Mouse (Mus musculus): Measurements from ENCODE around the gene Ryr1. TPM values are rescaled to one million over a fixed set of nuclear protein-coding genes. Genes with fewer than 3 reads are reported as not detected.

The Ryr1 gene
- polyA plus RNA-seq, 1 experiment from 2014 or later: 2.8 TPM

DNA sequence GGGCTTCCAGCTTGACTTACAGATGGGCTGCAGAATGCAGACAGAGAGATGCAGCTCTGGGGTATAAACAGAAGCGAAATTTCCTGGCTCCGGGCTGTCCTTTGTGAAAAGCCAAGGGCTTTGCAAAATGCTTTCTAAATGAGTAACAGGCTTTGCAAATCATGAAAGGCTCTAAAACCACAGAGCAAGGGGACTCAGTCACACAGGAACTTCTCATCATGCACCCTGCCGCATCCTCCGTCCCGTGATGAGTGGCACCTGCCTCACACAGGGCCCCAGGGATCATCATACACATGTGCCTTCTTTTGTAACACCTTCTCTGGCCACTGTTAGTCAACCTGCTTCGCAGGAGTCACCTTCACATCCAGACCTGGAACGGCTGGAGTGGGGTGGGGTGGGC, 99.4 kb downstream of the Ryr1 start:
- no peaks in the 10 kb centered on the region for H3K9me3 ChIP-seq
- 88% methylated on average over 7 of the region's 7 CpGs for WGBS
- H3K9ac ChIP-seq (replicated peaks): no peak overlapping the region
- H3K36me3 ChIP-seq: no peaks in the 10 kb centered on the region
- H3K4me3 ChIP-seq: no peak overlapping the region
- peaks cover 9% of the 10 kb centered on the region for H3K27me3 ChIP-seq
- H3K27ac ChIP-seq (replicated peaks): no peak overlapping the region
- no peaks in the 10 kb centered on the region for H3K4me1 ChIP-seq
- no peak overlapping the region for H3K4me2 ChIP-seq (replicated peaks)
- ATAC-seq (ENCODE audit: low FRiP score, low read depth): no peak

DNA sequence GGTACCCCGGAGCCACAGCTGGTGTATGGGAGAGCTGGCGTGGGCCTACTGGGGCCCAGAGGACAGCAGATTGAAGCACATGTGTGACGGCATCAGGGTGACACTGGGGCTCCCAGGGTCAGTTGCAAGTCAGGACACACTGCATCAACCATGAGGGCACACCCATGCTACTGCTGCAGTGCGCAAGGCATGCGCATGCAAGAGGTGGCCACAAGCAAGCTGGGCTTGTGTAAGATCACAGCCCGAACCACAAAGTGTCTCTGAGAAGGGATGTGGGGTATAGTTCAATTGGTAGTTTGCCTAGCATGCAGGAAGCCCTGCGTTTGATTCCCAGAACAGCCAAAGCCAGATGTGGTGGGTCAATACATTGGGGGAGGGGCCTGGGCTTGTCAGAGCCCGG, 101.5 kb downstream of the Ryr1 start:
- ATAC-seq (ENCODE audit: low FRiP score, low read depth): no peak
- Histone ChIP-seq H3K9ac (replicated peaks) (no peak overlapping the region), H3K27me3 (peaks cover 30% of the 10 kb centered on the region), H3K27ac (replicated peaks) (no peak overlapping the region), H3K4me1 (peaks cover 9% of the 10 kb centered on the region), H3K4me2 (replicated peaks) (no peak overlapping the region), H3K9me3 (no peaks in the 10 kb centered on the region), H3K36me3 (no peaks in the 10 kb centered on the region), H3K4me3 (no peak overlapping the region)
- WGBS: 90% methylated on average over 8 of the region's 8 CpGs

DNA sequence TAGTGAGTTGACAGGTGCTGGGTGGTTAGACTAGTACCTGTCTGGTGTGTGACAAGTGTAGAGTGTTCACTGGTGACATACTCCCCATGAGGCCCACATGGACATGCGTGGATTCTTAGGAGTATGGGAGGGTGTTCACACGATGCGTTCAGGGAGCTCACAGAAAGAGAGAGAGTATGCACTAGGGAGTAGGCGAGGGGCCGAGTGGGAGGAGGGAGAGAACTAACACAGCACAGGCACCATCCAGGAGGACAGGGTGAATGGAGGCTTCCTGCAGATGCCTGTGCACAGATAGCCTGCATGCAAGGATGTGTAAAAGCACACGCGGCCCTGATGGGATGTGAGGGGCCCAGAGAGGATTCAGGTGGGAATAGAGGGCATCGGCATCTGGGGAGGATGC, 102.5 kb downstream of the Ryr1 start:
- no peaks in the 10 kb centered on the region for H3K9me3 ChIP-seq
- peaks cover 9% of the 10 kb centered on the region for H3K4me1 ChIP-seq
- no peak overlapping the region for H3K4me3 ChIP-seq
- H3K9ac ChIP-seq (replicated peaks): peak overlapping the region; percentile 20; the same call in 1 of the 2 replicates
- no peaks in the 10 kb centered on the region for H3K36me3 ChIP-seq
- no peak overlapping the region for H3K27ac ChIP-seq (replicated peaks)
- H3K27me3 ChIP-seq: peaks cover 40% of the 10 kb centered on the region
- no peak overlapping the region for H3K4me2 ChIP-seq (replicated peaks)
- no peak for ATAC-seq (ENCODE audit: low FRiP score, low read depth)
- WGBS: 91% methylated on average over 8 of the region's 8 CpGs

DNA sequence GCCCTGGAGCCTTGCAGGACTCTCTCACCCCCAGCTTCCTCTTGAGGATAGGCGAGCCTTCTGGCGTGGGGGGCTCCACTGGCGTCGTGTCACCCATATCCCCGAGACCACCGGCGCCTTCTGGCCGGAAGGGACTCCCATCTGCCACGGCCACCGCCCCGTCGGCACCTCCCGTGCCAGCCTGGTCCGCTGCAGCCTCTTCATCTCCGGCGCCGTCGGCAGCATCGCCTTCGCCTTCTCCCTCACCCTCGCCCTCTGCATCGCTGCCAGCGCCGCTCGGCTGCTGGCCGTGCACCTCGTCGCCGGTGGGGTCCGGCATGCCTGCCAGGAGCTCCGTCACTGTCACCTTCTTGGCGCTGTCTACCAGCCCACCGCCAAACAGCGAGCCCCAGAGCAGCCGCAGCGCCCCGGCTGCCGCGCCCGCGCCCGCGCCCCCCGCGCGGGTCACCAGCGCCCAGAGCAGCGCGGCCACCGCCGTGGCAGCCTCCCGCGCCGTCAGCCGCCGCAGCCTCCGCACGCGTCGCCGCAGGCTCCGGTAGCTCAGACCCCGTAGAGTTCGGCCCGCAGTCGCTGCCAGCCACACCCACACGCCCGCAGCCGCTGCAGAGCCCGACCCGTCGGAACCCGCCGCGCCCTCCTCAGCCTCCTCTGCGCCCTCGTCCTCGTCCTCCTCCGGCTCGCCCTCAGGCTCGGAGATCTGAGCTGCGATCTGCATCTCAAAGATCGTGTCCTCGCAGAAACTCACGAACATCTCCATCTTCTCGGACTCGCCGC, 105.3 kb downstream of the Ryr1 start:
- peaks cover 9% of the 10 kb centered on the region for H3K4me1 ChIP-seq
- H3K27me3 ChIP-seq: peaks cover 51% of the 10 kb centered on the region
- peak overlapping the region; percentile 66 for H3K4me2 ChIP-seq (replicated peaks)
- H3K4me3 ChIP-seq: peak overlapping the region; percentile 45
- peak overlapping the region; percentile 52 for H3K9ac ChIP-seq (replicated peaks)
- no peak overlapping the region for H3K27ac ChIP-seq (replicated peaks)
- 5% methylated on average over 76 of the region's 88 CpGs for WGBS
- H3K36me3 ChIP-seq: no peaks in the 10 kb centered on the region
- H3K9me3 ChIP-seq: no peaks in the 10 kb centered on the region
- no peak for ATAC-seq (ENCODE audit: low FRiP score, low read depth)

DNA sequence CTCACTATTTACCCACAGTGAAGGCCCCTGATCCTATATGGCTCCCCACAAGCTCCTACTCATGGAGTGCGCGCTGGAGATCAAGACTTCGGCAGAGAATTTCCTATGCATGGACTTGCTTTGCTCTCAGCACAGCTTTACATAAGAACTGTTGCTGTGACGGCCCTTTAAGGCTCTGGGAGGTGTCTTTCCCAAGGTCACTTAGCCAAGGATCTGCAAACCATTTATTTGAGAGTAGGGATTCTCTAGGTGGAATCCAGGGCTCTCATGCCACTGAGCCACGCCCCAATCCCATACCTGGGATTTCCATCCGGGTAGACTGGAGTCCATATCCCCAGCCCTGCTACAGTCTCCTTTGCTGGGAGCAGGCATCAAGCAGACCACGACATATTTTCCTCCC, 107.8 kb downstream of the Ryr1 start:
- no peak for ATAC-seq (ENCODE audit: low FRiP score, low read depth)
- Histone ChIP-seq H3K4me1 (peaks cover 9% of the 10 kb centered on the region), H3K4me3 (no peak overlapping the region), H3K9me3 (no peaks in the 10 kb centered on the region), H3K4me2 (replicated peaks) (no peak overlapping the region), H3K9ac (replicated peaks) (no peak overlapping the region), H3K27ac (replicated peaks) (no peak overlapping the region), H3K36me3 (no peaks in the 10 kb centered on the region), H3K27me3 (peaks cover 51% of the 10 kb centered on the region)
- WGBS: 82% methylated on average over 7 of the region's 7 CpGs

DNA sequence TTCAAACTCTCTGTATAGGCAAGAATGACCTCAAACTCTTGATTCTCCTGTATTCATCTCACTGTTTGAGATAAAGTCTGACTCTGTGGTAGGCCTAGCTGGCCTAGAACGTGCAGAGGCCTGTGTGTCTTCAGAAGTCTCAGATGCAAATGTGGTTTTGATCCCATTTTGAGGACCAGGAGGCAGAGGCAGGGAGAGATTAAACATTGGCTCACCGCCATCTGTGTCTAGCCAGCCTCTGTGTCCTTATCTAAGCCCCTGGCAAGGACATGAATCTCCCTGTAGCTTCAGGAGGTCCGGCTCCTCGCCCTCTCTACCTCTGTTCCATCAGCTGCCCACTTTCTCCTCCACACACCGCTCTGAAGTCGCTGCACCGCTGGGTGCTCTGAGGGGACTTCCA, 108.5 kb downstream of the Ryr1 start:
- 88% methylated on average over 7 of the region's 7 CpGs for WGBS
- H3K36me3 ChIP-seq: no peaks in the 10 kb centered on the region
- peaks cover 9% of the 10 kb centered on the region for H3K4me1 ChIP-seq
- H3K27ac ChIP-seq (replicated peaks): no peak overlapping the region
- ATAC-seq (ENCODE audit: low FRiP score, low read depth): no peak
- H3K4me3 ChIP-seq: no peak overlapping the region
- H3K9ac ChIP-seq (replicated peaks): no peak overlapping the region
- H3K27me3 ChIP-seq: peaks cover 51% of the 10 kb centered on the region
- H3K4me2 ChIP-seq (replicated peaks): no peak overlapping the region
- H3K9me3 ChIP-seq: no peaks in the 10 kb centered on the region

DNA sequence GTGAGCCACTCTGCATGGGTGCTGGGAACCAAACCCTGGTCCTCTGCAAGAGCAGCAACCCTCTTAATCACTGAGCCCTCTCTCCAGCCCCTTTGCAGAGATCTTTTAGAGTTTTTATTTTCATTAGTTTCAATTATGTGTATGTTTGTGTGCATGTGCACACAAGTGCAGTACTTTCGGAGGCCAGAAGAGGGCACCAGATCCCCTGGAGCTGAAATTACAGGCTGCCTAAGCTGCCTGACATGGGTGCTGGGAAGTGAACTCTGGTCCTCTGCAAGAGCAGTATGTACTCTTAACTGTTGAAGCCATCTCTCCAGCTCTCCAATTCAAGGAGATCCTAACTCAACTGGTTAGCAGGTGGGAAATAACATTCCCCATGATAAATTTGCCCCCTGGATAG, 110.0 kb downstream of the Ryr1 start:
- no peaks in the 10 kb centered on the region for H3K9me3 ChIP-seq
- no peak overlapping the region for H3K4me2 ChIP-seq (replicated peaks)
- WGBS: 97% methylated on average over 1 of the region's 1 CpGs
- no peak for ATAC-seq (ENCODE audit: low FRiP score, low read depth)
- H3K9ac ChIP-seq (replicated peaks): no peak overlapping the region
- H3K4me1 ChIP-seq: peaks cover 7% of the 10 kb centered on the region
- H3K36me3 ChIP-seq: no peaks in the 10 kb centered on the region
- peaks cover 36% of the 10 kb centered on the region for H3K27me3 ChIP-seq
- no peak overlapping the region for H3K27ac ChIP-seq (replicated peaks)
- no peak overlapping the region for H3K4me3 ChIP-seq

DNA sequence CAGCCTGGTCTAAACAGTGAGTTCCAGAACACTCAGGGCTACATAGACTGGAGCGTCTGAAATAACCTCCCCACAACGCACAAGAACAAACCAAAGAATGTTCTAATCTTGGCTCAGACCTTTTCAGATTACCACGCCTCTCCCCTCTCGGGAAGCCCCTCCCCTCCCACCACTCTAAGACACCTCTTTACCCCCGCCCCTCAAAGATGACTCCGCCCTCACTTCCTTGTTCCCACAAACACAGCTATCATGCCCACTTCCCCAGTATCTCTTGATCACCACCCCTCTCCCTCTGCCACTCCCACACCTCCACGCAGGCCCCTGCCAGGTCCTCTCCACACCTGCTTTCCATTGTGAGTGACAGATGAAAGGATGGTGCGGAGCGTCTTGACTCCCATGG, 116.3 kb downstream of the Ryr1 start:
- 76% methylated on average over 9 of the region's 9 CpGs for WGBS
- no peak overlapping the region for H3K4me2 ChIP-seq (replicated peaks)
- H3K27ac ChIP-seq (replicated peaks): no peak overlapping the region
- ATAC-seq (ENCODE audit: low FRiP score, low read depth): no peak
- H3K9ac ChIP-seq (replicated peaks): no peak overlapping the region
- H3K27me3 ChIP-seq: no peaks in the 10 kb centered on the region; the same call in 1 of the 2 replicates
- H3K9me3 ChIP-seq: no peaks in the 10 kb centered on the region
- H3K4me1 ChIP-seq: no peaks in the 10 kb centered on the region
- no peaks in the 10 kb centered on the region for H3K36me3 ChIP-seq
- H3K4me3 ChIP-seq: no peak overlapping the region

DNA sequence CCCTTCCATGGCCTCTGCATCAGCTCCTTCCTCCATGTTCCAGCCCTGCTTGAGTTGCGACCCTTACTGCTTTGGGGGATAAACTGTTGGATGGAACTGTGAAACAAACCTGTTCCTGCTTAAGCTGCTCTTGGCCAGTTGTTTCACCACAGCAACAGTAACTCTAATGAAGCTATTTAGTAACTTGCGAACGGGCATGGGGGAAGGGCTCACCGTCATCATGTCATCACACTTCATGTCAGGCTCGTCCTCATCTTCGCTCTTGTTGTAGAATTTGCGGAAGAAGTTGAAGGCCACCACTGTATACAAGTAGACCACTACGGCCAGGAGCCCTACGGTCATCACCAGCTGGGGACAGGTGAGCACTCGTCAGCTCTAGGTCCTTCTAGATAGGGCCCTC, 116.8 kb downstream of the Ryr1 start:
- no peak overlapping the region for H3K4me2 ChIP-seq (replicated peaks)
- no peak overlapping the region for H3K27ac ChIP-seq (replicated peaks)
- H3K4me3 ChIP-seq: no peak overlapping the region
- WGBS: 95% methylated on average over 10 of the region's 10 CpGs
- no peaks in the 10 kb centered on the region; the same call in 1 of the 2 replicates for H3K27me3 ChIP-seq
- no peak for ATAC-seq (ENCODE audit: low FRiP score, low read depth)
- H3K9ac ChIP-seq (replicated peaks): no peak overlapping the region
- no peaks in the 10 kb centered on the region for H3K36me3 ChIP-seq
- no peaks in the 10 kb centered on the region for H3K9me3 ChIP-seq
- H3K4me1 ChIP-seq: no peaks in the 10 kb centered on the region

DNA sequence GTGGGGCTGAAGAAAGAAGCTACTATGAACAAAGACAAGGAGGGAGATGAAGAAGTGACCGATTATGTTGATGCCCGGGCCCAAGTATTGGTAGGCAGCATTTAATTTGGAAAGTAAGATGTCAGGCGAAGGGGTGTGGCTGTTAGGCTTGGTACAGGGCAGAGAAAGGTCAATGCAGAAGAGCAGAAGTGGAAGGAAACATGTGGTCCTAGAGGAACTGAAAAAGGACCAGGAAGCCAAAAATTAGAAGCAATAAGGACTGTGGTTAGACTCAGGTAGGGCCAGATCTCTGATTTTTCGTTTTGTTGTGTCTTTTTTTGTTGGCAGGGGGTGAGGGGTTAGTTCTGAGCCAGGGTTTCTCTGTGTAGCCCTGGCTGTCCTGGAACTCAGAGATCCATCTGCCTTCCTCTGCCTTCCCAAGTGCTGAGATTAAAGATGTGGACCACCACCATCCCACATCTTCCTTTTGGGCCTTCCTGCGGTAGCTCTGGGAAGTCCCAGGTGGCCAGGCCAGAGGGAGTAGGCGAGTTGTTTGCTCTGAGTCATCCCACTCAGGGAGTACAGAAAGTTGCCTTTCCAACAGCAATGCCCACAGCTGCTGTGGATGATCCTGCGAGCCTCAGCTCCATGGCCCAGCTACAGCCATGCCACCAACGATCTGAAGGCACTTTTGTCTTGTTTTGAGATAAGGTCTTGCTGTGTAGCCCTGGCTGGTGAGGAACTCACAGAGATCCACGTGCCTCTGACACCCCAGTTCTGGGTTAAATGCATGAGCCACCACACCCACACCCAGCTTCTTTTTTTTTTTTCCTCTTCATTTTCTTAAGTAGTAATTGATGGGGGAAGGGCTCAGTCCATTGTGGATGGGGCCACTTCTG, 117.5 kb downstream of the Ryr1 start:
- no peak overlapping the region for H3K27ac ChIP-seq (replicated peaks)
- no peaks in the 10 kb centered on the region for H3K36me3 ChIP-seq
- 81% methylated on average over 9 of the region's 9 CpGs for WGBS
- ATAC-seq (ENCODE audit: low FRiP score, low read depth): no peak
- no peaks in the 10 kb centered on the region for H3K9me3 ChIP-seq
- H3K4me2 ChIP-seq (replicated peaks): no peak overlapping the region
- no peak overlapping the region for H3K4me3 ChIP-seq
- H3K27me3 ChIP-seq: peaks cover 1% of the 10 kb centered on the region; the same call in 1 of the 2 replicates
- H3K4me1 ChIP-seq: no peaks in the 10 kb centered on the region
- no peak overlapping the region for H3K9ac ChIP-seq (replicated peaks)

DNA sequence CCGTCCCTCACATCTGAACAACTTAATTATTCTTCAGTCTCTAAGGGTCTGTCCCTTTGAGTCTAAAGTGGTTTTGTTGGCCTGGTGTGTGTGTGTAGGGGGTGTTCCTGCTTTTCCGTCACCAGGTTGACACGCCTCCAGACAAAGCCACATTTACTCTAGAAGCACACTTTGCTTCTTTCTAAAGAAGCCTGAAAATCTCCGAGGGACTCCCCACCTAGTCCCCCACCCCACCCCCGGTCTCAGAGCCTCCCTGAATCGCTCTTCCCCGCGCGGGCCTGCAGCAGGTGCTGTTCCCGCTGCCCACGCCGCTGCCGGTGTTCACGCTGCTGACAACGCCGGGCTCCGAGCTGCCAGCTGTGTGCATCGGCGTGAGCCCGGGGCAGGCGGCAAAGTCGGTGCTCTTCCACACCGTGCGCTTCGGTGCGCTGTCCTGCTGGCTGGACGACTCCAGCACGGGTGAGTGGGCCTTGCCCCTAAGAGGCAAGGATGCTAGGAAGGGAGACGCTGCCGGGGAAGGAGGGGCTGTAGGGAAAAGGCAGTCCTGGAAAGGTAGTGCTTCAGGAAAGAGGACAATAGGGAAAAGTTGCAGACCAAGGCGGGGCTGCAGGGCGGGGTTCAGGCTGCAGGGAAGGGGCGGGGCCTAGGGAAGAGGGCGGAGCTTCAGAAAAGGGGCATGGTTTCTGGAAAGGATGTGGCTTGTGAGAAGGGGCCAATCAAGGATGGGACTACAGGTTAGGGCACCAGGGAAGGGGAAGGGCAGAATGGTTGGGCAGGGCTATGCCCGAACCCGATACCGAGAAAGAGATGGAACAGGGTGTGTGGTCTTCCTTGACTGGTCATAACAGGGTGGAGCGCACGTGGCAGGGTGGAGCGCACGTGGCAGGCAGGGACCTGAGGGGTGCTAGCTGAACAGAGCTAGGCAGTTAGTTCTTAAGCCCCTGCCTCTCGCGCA, 124.1 kb downstream of the Ryr1 start:
- peak overlapping the region; percentile 51 for H3K4me3 ChIP-seq
- peak overlapping the region; percentile 61 for H3K9ac ChIP-seq (replicated peaks)
- peaks cover 8% of the 10 kb centered on the region; the same call in 1 of the 2 replicates for H3K4me1 ChIP-seq
- peaks cover 21% of the 10 kb centered on the region for H3K27me3 ChIP-seq
- H3K36me3 ChIP-seq: no peaks in the 10 kb centered on the region
- peak overlapping the region; percentile 86 for H3K4me2 ChIP-seq (replicated peaks)
- H3K9me3 ChIP-seq: no peaks in the 10 kb centered on the region
- no peak overlapping the region for H3K27ac ChIP-seq (replicated peaks)
- ATAC-seq (ENCODE audit: low FRiP score, low read depth): peak; percentile 81
- WGBS: 6% methylated on average over 43 of the region's 43 CpGs

All from midbrain, embryonic 12.5 days (tissue).